17 mouse cellular contexts compared by ENCODE assay signal in the genomic region with DNA sequence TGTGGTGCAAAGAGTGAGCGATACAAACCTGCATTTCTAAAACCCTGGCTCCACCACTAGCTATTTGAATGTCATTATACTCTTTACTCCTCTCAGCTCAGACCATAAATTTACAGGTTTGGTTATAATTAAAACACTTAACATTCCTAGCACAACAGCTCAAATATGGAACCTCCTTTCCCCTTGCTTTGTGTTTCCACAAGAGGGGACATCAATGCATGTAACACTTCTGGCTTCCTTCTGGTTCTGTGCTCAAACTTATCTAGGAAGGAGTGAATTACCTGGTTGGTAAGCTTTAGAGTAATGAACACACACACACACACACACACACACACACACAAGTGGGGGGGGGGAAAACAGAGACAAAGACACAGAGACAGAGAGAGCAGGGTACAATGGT.
"Had no signal": no experiment of that assay in that cellular context is flagged by ENCODE, and none has a peak within 500 bp of the region (broad histone marks: within the 10 kb centered on the region; RNA-seq: fewer than 3 reads in every experiment).

No protein-coding gene starts in this region.

- DNase-seq: lung, adult 2 months; lung, postnatal 14 days; lung, postnatal 36 days; right cerebral cortex, postnatal 14 days; thymus, adult 2 months; thymus, postnatal 25 days; thymus, postnatal 4 days had no signal

- H3K4me2 ChIP-seq: lung, embryonic 15.5 days; midbrain, embryonic 11.5 days; midbrain, embryonic 13.5 days; midbrain, embryonic 15.5 days; neural tube, embryonic 12.5 days; stomach, embryonic 15.5 days had no signal

- H3K27ac ChIP-seq: lung, embryonic 15.5 days; macrophage; midbrain, embryonic 13.5 days; midbrain, embryonic 15.5 days; neural tube, embryonic 12.5 days; stomach, embryonic 15.5 days; stomach, postnatal 0 days had no signal

- H3K36me3 ChIP-seq: lung, embryonic 15.5 days; midbrain, embryonic 13.5 days; midbrain, embryonic 15.5 days; neural tube, embryonic 12.5 days; stomach, embryonic 15.5 days had no signal

- H3K27me3 ChIP-seq: lung, embryonic 15.5 days; midbrain, embryonic 13.5 days; midbrain, embryonic 15.5 days; neural tube, embryonic 12.5 days; stomach, embryonic 15.5 days had no signal

- H3K9ac ChIP-seq: lung, embryonic 15.5 days; midbrain, embryonic 13.5 days; midbrain, embryonic 15.5 days; neural tube, embryonic 12.5 days; stomach, embryonic 15.5 days had no signal

- H3K9me3 ChIP-seq: lung, embryonic 15.5 days; midbrain, embryonic 13.5 days; midbrain, embryonic 15.5 days; neural tube, embryonic 12.5 days; stomach, embryonic 15.5 days had no signal

- ATAC-seq: lung, postnatal 0 days; midbrain, embryonic 13.5 days; midbrain, embryonic 15.5 days had no signal

- H3K4me3 ChIP-seq: lung, embryonic 15.5 days; megakaryocyte, embryonic 14.5 days; midbrain, embryonic 13.5 days; midbrain, embryonic 15.5 days; neural tube, embryonic 12.5 days; stomach, embryonic 15.5 days had no signal
